21 mouse cellular contexts compared by ENCODE assay signal in the genomic region with DNA sequence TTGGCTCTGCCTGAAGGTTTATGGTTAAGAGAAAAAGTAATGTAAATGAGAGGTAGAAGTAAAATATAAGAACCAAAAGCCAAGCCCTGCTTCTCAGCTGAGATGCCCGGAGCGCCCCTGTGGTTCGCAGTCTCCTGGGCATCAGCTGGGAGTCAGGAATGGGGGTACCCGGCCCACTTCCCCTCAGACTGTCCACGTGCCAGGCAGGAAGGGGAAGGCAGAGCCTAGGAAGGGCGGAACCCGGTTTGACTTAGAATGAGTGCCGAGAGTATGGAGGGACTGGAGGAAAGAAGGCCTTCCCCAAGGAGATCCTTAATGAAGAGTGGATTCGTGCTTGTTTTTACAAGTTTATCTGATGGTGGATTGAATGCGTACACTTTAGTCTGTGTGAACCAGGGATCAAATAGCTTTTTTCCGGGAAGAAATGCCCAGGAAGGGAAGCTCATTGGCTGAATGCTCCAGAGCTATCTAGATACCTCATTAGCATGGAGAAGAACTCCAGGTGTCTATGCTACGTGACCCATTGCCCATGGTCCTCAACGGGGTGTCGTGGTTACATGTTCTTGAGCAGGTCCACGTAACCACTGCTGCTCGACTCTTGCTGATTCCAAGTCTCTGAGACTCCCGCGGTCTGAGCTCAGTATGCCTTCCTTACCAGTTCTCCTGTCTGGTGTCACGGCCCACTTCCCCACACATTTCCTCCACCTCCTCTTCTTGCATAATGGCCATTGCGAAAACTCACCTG.
"Had no signal": no experiment of that assay in that cellular context is flagged by ENCODE, and none has a peak within 500 bp of the region (broad histone marks: within the 10 kb centered on the region; RNA-seq: fewer than 3 reads in every experiment).

No protein-coding gene starts in this region.

- H3K4me3 ChIP-seq: layer of hippocampus, adult 2 months; left cerebral cortex, adult 2 months; lung, embryonic 15.5 days; midbrain, embryonic 12.5 days; midbrain, embryonic 15.5 days; neural tube, embryonic 12.5 days; neural tube, embryonic 15.5 days had no signal

- H3K4me1 ChIP-seq: lung, embryonic 15.5 days; midbrain, embryonic 12.5 days; midbrain, embryonic 15.5 days; neural tube, embryonic 12.5 days; neural tube, embryonic 15.5 days had no signal

- H3K9me3 ChIP-seq: lung, embryonic 15.5 days; midbrain, embryonic 12.5 days; midbrain, embryonic 15.5 days; neural tube, embryonic 12.5 days; neural tube, embryonic 15.5 days had no signal

- DNase-seq: kidney, adult 2 months; kidney, postnatal 4 days; layer of hippocampus, adult 9-11 months; layer of hippocampus, postnatal 36 days; lung, adult 18-20 months; lung, postnatal 10 days; lung, postnatal 36 days; right cerebral cortex, adult 18-20 months; right cerebral cortex, postnatal 14 days; right cerebral cortex, postnatal 4 days; thymus, postnatal 25 days had no signal

- H3K27me3 ChIP-seq: lung, embryonic 15.5 days; midbrain, embryonic 12.5 days; midbrain, embryonic 15.5 days; neural tube, embryonic 12.5 days; neural tube, embryonic 15.5 days had no signal

- H3K36me3 ChIP-seq: lung, embryonic 15.5 days; midbrain, embryonic 12.5 days; midbrain, embryonic 15.5 days; neural tube, embryonic 12.5 days; neural tube, embryonic 15.5 days had no signal

- H3K27ac ChIP-seq: kidney, postnatal 0 days; layer of hippocampus, adult 2 months; left cerebral cortex, adult 2 months; liver, embryonic 14.5 days; lung, embryonic 15.5 days; midbrain, embryonic 12.5 days; midbrain, embryonic 15.5 days; neural tube, embryonic 12.5 days; neural tube, embryonic 15.5 days had no signal

- ATAC-seq: intestine, postnatal 0 days; midbrain, embryonic 15.5 days had no signal
